Mouse (Mus musculus) megakaryocyte, adult 5-6 weeks (primary cell): ENCODE data around the gene Tmem163. TPM values are rescaled to one million over a fixed set of nuclear protein-coding genes. Genes with fewer than 3 reads are reported as not detected.

Source experiments
- ATAC-seq: 2 replicates; pipeline ENCODE4 v1.8.0; 2016; ENCODE audit warnings: mild to moderate bottlenecking, inconsistent platforms; ENCODE audit not compliant: poor library complexity, severe bottlenecking
- total RNA-seq, 2 experiments: library from RNA; stranded (forward) in 1 of 2; stranded (reverse) in 1 of 2; fragments of 153-499, 151-499 nt in 1 of 2; fragments of 221-1000, 200-1000 nt in 1 of 2; gene quantifications; 2 replicates each; pipeline versions ENCODE4 v1.2.3 to v1.2.4; 2015 to 2017

Tmem163 gene
- total RNA-seq, 2 experiments from 2014 or later, result 0.73 TPM; not detected in 1

- ATAC-seq, result no peak
Measured at GRCm38 (mm10) chr1:127576143-127576542, 103.2 kb downstream of the Tmem163 start.

GRCm38 (mm10) chr1:127575692-127576091 is 103.7 kb downstream of the Tmem163 start:
- no peak for ATAC-seq

GRCm38 (mm10) chr1:127573186-127573585 is 106.2 kb downstream of the Tmem163 start:
- no peak for ATAC-seq

- ATAC-seq, result no peak
Measured at GRCm38 (mm10) chr1:127568641-127569040, 110.7 kb downstream of the Tmem163 start.

- ATAC-seq, result no peak
Measured at GRCm38 (mm10) chr1:127556486-127556845, 122.9 kb downstream of the Tmem163 start.

GRCm38 (mm10) chr1:127555822-127556485 is 123.4 kb downstream of the Tmem163 start:
- no peak for ATAC-seq

- ATAC-seq, result no peak
Measured at GRCm38 (mm10) chr1:127548078-127548477, 131.3 kb downstream of the Tmem163 start.

GRCm38 (mm10) chr1:127542756-127543155 is 136.6 kb downstream of the Tmem163 start:
- no peak for ATAC-seq

- ATAC-seq, result no peak
Measured at GRCm38 (mm10) chr1:127541931-127542330, 137.4 kb downstream of the Tmem163 start.

- ATAC-seq, result no peak
Measured at GRCm38 (mm10) chr1:127541522-127541921, 137.8 kb downstream of the Tmem163 start.

- ATAC-seq, result no peak
Measured at GRCm38 (mm10) chr1:127537204-127538038, 141.9 kb downstream of the Tmem163 start.

- ATAC-seq, result no peak
Measured at GRCm38 (mm10) chr1:127536448-127536847, 142.9 kb downstream of the Tmem163 start.

GRCm38 (mm10) chr1:127531723-127532122 is 147.6 kb downstream of the Tmem163 start:
- ATAC-seq, result no peak

- ATAC-seq, result no peak
Measured at GRCm38 (mm10) chr1:127530849-127531580, 148.3 kb downstream of the Tmem163 start.

- no peak for ATAC-seq
Measured at GRCm38 (mm10) chr1:127523364-127523763, 156.0 kb downstream of the Tmem163 start.

- no peak for ATAC-seq
Measured at GRCm38 (mm10) chr1:127514888-127515287, 164.5 kb downstream of the Tmem163 start.

- peak; percentile 31; the same call in 1 of the 2 replicates for ATAC-seq
Measured at GRCm38 (mm10) chr1:127514479-127514878, 164.9 kb downstream of the Tmem163 start.

- ATAC-seq, result no peak; the same call in 1 of the 2 replicates
Measured at GRCm38 (mm10) chr1:127513664-127514063, 165.7 kb downstream of the Tmem163 start.

GRCm38 (mm10) chr1:127513140-127513539 is 166.2 kb downstream of the Tmem163 start:
- peak; percentile 43 for ATAC-seq

GRCm38 (mm10) chr1:127512709-127513108 is 166.6 kb downstream of the Tmem163 start:
- peak; percentile 43; the same call in 1 of the 2 replicates for ATAC-seq

- no peak for ATAC-seq
Measured at GRCm38 (mm10) chr1:127511362-127511761, 168.0 kb downstream of the Tmem163 start.
